Mouse (Mus musculus): ENCODE results near the gene 5730596B20Rik. TPM values are rescaled to one million over a fixed set of nuclear protein-coding genes. Genes with fewer than 3 reads are reported as not detected.

5730596B20Rik gene
- total RNA-seq, 2 experiments from 2014 or later = not detected

- no peak overlapping the region for H3K4me3 ChIP-seq
- DNase-seq (ENCODE audit: low spot score in 2 of 2) = no peak
- no peak for TF ChIP-seq CTCF (conservative IDR thresholded peaks at IDR 0.05)
- H3K27ac ChIP-seq = no peak overlapping the region
Measured at GRCm38 (mm10) chr6:52172501-52172900, 4.8 kb upstream of the 5730596B20Rik start.

GRCm38 (mm10) chr6:52173648-52174047 is 3.6 kb upstream of the 5730596B20Rik start:
- DNase-seq (ENCODE audit: low spot score in 2 of 2) = no peak
- Histone ChIP-seq H3K27ac (no peak overlapping the region), H3K4me3 (no peak overlapping the region)
- no peak for TF ChIP-seq CTCF (conservative IDR thresholded peaks at IDR 0.05)

GRCm38 (mm10) chr6:52174968-52175751 is 2.1 kb upstream of the 5730596B20Rik start:
- no peak for TF ChIP-seq CTCF (conservative IDR thresholded peaks at IDR 0.05)
- DNase-seq (ENCODE audit: low spot score in 2 of 2) = no peak
- Histone ChIP-seq H3K4me3 (no peak overlapping the region), H3K27ac (no peak overlapping the region)

GRCm38 (mm10) chr6:52175864-52176263 is 1.4 kb upstream of the 5730596B20Rik start:
- Histone ChIP-seq H3K27ac (no peak overlapping the region), H3K4me3 (no peak overlapping the region)
- DNase-seq (ENCODE audit: low spot score in 2 of 2) = no peak
- no peak for TF ChIP-seq CTCF (conservative IDR thresholded peaks at IDR 0.05)

- no peak overlapping the region for H3K4me3 ChIP-seq
- no peak overlapping the region for H3K27ac ChIP-seq
- TF ChIP-seq CTCF (conservative IDR thresholded peaks at IDR 0.05) = no peak
- DNase-seq (ENCODE audit: low spot score in 2 of 2) = no peak
Measured at GRCm38 (mm10) chr6:52176391-52176790, 907 bp upstream of the 5730596B20Rik start.

- no peak for TF ChIP-seq CTCF (conservative IDR thresholded peaks at IDR 0.05)
- Histone ChIP-seq H3K27ac (no peak overlapping the region), H3K4me3 (no peak overlapping the region)
- DNase-seq (ENCODE audit: low spot score in 2 of 2) = no peak
Measured at GRCm38 (mm10) chr6:52177806-52178205, 508 bp downstream of the 5730596B20Rik start.

GRCm38 (mm10) chr6:52178918-52179665 is 1.8 kb downstream of the 5730596B20Rik start:
- no peak for DNase-seq (ENCODE audit: low spot score in 2 of 2)
- no peak overlapping the region for H3K4me3 ChIP-seq
- TF ChIP-seq CTCF (conservative IDR thresholded peaks at IDR 0.05) = no peak
- H3K27ac ChIP-seq = no peak overlapping the region

GRCm38 (mm10) chr6:52179690-52180089 is 2.4 kb downstream of the 5730596B20Rik start:
- DNase-seq (ENCODE audit: low spot score in 2 of 2) = no peak
- no peak overlapping the region for H3K27ac ChIP-seq
- no peak overlapping the region for H3K4me3 ChIP-seq
- TF ChIP-seq CTCF (conservative IDR thresholded peaks at IDR 0.05) = no peak

GRCm38 (mm10) chr6:52180213-52180710 is 3.0 kb downstream of the 5730596B20Rik start:
- Histone ChIP-seq H3K4me3 (no peak overlapping the region), H3K27ac (no peak overlapping the region)
- no peak for DNase-seq (ENCODE audit: low spot score in 2 of 2)
- no peak for TF ChIP-seq CTCF (conservative IDR thresholded peaks at IDR 0.05)

GRCm38 (mm10) chr6:52180726-52181125 is 3.4 kb downstream of the 5730596B20Rik start:
- Histone ChIP-seq H3K4me3 (no peak overlapping the region), H3K27ac (no peak overlapping the region)
- no peak for TF ChIP-seq CTCF (conservative IDR thresholded peaks at IDR 0.05)
- DNase-seq (ENCODE audit: low spot score in 2 of 2) = no peak

GRCm38 (mm10) chr6:52182030-52182429 is 4.7 kb downstream of the 5730596B20Rik start:
- no peak for DNase-seq (ENCODE audit: low spot score in 2 of 2)
- no peak for TF ChIP-seq CTCF (conservative IDR thresholded peaks at IDR 0.05)
- no peak overlapping the region for H3K27ac ChIP-seq
- no peak overlapping the region for H3K4me3 ChIP-seq

GRCm38 (mm10) chr6:52182793-52183192 is 5.5 kb downstream of the 5730596B20Rik start:
- no peak overlapping the region for H3K27ac ChIP-seq
- DNase-seq (ENCODE audit: low spot score in 2 of 2) = no peak
- no peak overlapping the region for H3K4me3 ChIP-seq
- TF ChIP-seq CTCF (conservative IDR thresholded peaks at IDR 0.05) = no peak

- Histone ChIP-seq H3K4me3 (no peak overlapping the region), H3K27ac (no peak overlapping the region)
- TF ChIP-seq CTCF (conservative IDR thresholded peaks at IDR 0.05) = no peak
- DNase-seq (ENCODE audit: low spot score in 2 of 2) = no peak
Measured at GRCm38 (mm10) chr6:52183311-52184080, 6.2 kb downstream of the 5730596B20Rik start.
